26 mouse cellular contexts compared by ENCODE assay signal in the genomic region with DNA sequence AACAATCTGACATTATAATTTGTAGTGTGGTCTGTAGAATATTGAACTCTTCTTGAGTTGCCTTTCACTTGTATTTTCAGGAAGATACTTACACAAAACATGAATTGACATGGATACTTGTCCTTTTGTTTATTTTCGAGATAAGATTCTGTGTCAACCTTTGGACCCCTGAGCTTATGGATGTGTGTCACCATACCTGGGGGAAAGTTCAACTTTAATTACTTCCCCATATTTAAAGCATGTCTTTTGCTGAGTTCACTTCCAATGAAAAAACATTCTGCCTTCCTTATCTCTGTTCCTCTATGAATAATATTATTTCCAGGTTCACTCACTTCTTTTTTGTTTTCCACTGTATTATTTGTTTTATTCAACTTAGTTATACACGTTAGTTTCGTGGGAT.
"Had no signal": no experiment of that assay in that cellular context is flagged by ENCODE, and none has a peak within 500 bp of the region (broad histone marks: within the 10 kb centered on the region; RNA-seq: fewer than 3 reads in every experiment).

No protein-coding gene starts in this region.

- H3K9me3 ChIP-seq: heart, embryonic 10.5 days; heart, embryonic 12.5 days; hindbrain, embryonic 10.5 days; hindbrain, embryonic 12.5 days; limb, embryonic 10.5 days; limb, embryonic 12.5 days; liver, embryonic 13.5 days; liver, embryonic 15.5 days had no signal

- H3K36me3 ChIP-seq: heart, embryonic 10.5 days; heart, embryonic 12.5 days; hindbrain, embryonic 10.5 days; hindbrain, embryonic 12.5 days; limb, embryonic 10.5 days; limb, embryonic 12.5 days; liver, embryonic 13.5 days; liver, embryonic 15.5 days had no signal

- DNase-seq: gastrocnemius, adult 2 months; gastrocnemius, postnatal 10 days; gastrocnemius, postnatal 25 days; heart, adult 18-20 months; heart, postnatal 10 days; heart, postnatal 4 days; kidney, adult 18-20 months; kidney, adult 8-10 months; kidney, postnatal 10 days; kidney, postnatal 25 days; kidney, postnatal 4 days; layer of hippocampus, adult 9-11 months; layer of hippocampus, postnatal 36 days; liver; liver, embryonic 13.5 days had no signal

- H3K27ac ChIP-seq: gastrocnemius, adult 2 months; heart, embryonic 10.5 days; hindbrain, embryonic 10.5 days; hindbrain, embryonic 12.5 days; hindbrain, embryonic 14.5 days; limb, embryonic 10.5 days; limb, embryonic 12.5 days; liver, embryonic 13.5 days; liver, embryonic 15.5 days had no signal

- H3K4me3 ChIP-seq: gastrocnemius, adult 2 months; heart, embryonic 10.5 days; heart, embryonic 12.5 days; hindbrain, embryonic 10.5 days; hindbrain, embryonic 12.5 days; limb, embryonic 10.5 days; limb, embryonic 12.5 days; liver, embryonic 13.5 days; liver, embryonic 15.5 days had no signal

- H3K27me3 ChIP-seq: heart, embryonic 12.5 days; hindbrain, embryonic 12.5 days; limb, embryonic 12.5 days; liver, embryonic 13.5 days; liver, embryonic 15.5 days had no signal

- H3K4me2 ChIP-seq: heart, embryonic 12.5 days; hindbrain, embryonic 12.5 days; hindbrain, embryonic 14.5 days; limb, embryonic 12.5 days; liver, embryonic 11.5 days; liver, embryonic 13.5 days; liver, embryonic 15.5 days had no signal

- H3K9ac ChIP-seq: heart, embryonic 12.5 days; hindbrain, embryonic 12.5 days; hindbrain, embryonic 14.5 days; limb, embryonic 12.5 days; liver, embryonic 13.5 days; liver, embryonic 15.5 days had no signal

- H3K4me1 ChIP-seq: heart, embryonic 10.5 days; heart, embryonic 12.5 days; hindbrain, embryonic 10.5 days; hindbrain, embryonic 12.5 days; liver, embryonic 13.5 days; liver, embryonic 15.5 days had no signal

- ATAC-seq: hindbrain, embryonic 16.5 days; inflammation-experienced regulatory T-cells, adult 6 months had no signal
